Mouse (Mus musculus) granulocyte monocyte progenitor cell, adult 5-6 weeks (primary cell): ENCODE data around the gene Clcn2. TPM values are rescaled to one million over a fixed set of nuclear protein-coding genes. Genes with fewer than 3 reads are reported as not detected.

Experiments
- ATAC-seq: replicated peaks from 2 replicates; pipeline ENCODE4 v1.8.0; 2016; ENCODE audit warnings: mild to moderate bottlenecking, moderate TSS enrichment, inconsistent platforms; ENCODE audit not compliant: poor library complexity, severe bottlenecking
- total RNA-seq, 2 experiments: library from RNA; stranded (forward) in 1 of 2; stranded (reverse) in 1 of 2; fragments of 200-712, 200-1000 nt in 1 of 2; fragments of >200 nt in 1 of 2; fragmentation: Nextera tagmentation in 1 of 2; gene quantifications; 2 replicates each; pipeline ENCODE4 v1.2.3; 2014 to 2017

Gene Clcn2
- total RNA-seq, 2 experiments from 2014 or later: 3.8 to 6.0 TPM

- ATAC-seq: no peak
Measured at GRCm38 (mm10) chr16:20703071-20703470, 14.5 kb downstream of the Clcn2 start.

- ATAC-seq: peak; percentile 87
Measured at GRCm38 (mm10) chr16:20702522-20702893, 15.0 kb downstream of the Clcn2 start.

GRCm38 (mm10) chr16:20701729-20702521, 15.6 kb downstream of the Clcn2 start:
- ATAC-seq: peak; percentile 17; the same call in 1 of the 2 replicates

GRCm38 (mm10) chr16:20701316-20701715, 16.2 kb downstream of the Clcn2 start:
- ATAC-seq: no peak

GRCm38 (mm10) chr16:20700036-20700435, 17.5 kb downstream of the Clcn2 start:
- no peak for ATAC-seq

GRCm38 (mm10) chr16:20699266-20699665, 18.3 kb downstream of the Clcn2 start:
- ATAC-seq: no peak

GRCm38 (mm10) chr16:20695622-20696323, 21.8 kb downstream of the Clcn2 start:
- peak; percentile 14; the same call in 1 of the 2 replicates for ATAC-seq

GRCm38 (mm10) chr16:20694781-20695180, 22.8 kb downstream of the Clcn2 start:
- ATAC-seq: peak; percentile 64

GRCm38 (mm10) chr16:20693111-20693701, 24.3 kb downstream of the Clcn2 start, which contains the start of gene Fam131a:
Gene Fam131a, plus strand, starts transcription at chr16:20693241.
- ATAC-seq: peak; percentile 86

- ATAC-seq: no peak
Measured at GRCm38 (mm10) chr16:20692241-20692965, 25.1 kb downstream of the Clcn2 start.

- ATAC-seq: no peak
Measured at GRCm38 (mm10) chr16:20691617-20692016, 25.9 kb downstream of the Clcn2 start.

- no peak for ATAC-seq
Measured at GRCm38 (mm10) chr16:20690774-20691173, 26.8 kb downstream of the Clcn2 start.

GRCm38 (mm10) chr16:20677974-20678675, 39.4 kb downstream of the Clcn2 start:
- peak; percentile 77 for ATAC-seq

GRCm38 (mm10) chr16:20677380-20677779, 40.2 kb downstream of the Clcn2 start:
- no peak for ATAC-seq

- no peak for ATAC-seq
Measured at GRCm38 (mm10) chr16:20676702-20677101, 40.8 kb downstream of the Clcn2 start.

- ATAC-seq: no peak
Measured at GRCm38 (mm10) chr16:20675213-20675612, 42.3 kb downstream of the Clcn2 start.

- ATAC-seq: peak; percentile 33
Measured at GRCm38 (mm10) chr16:20673706-20674303, 43.7 kb downstream of the Clcn2 start.

- peak; percentile 45 for ATAC-seq
Measured at GRCm38 (mm10) chr16:20672965-20673705, 44.4 kb downstream of the Clcn2 start.

- ATAC-seq: peak; percentile 80
Measured at GRCm38 (mm10) chr16:20672500-20672902, 45.0 kb downstream of the Clcn2 start.
